Mouse (Mus musculus) midbrain, embryonic 16.5 days (tissue): ENCODE data around the gene Cfap97d1. TPM values are rescaled to one million over a fixed set of nuclear protein-coding genes. Genes with fewer than 3 reads are reported as not detected.

Source experiments
- ATAC-seq: fragments of 200-750 bp; cut with Nextera tagmentation; 2 replicates; pipeline ENCODE4 v1.8.0; 2017; ENCODE audit warnings: moderate TSS enrichment
- H3K27ac ChIP-seq: fragments of 300-500 bp; sonication (generic); 2 replicates; pipeline ENCODE4 v1.5.1; 2014; ENCODE audit warnings: mild to moderate bottlenecking, low read length, mixed read lengths
- H3K27me3 ChIP-seq: fragments of 300-500 bp; sonication (generic); 2 replicates; pipeline ENCODE4 v1.6.1; 2014; ENCODE audit warnings: low read depth, low read length, mixed read lengths; ENCODE audit not compliant: control insufficient read depth, insufficient read depth
- H3K36me3 ChIP-seq: fragments of 300-500 bp; sonication (generic); 2 replicates; pipeline ENCODE4 v1.6.1; 2014; ENCODE audit warnings: mild to moderate bottlenecking, low read length, moderate library complexity, mixed read lengths; ENCODE audit not compliant: control insufficient read depth, insufficient read depth
- H3K4me1 ChIP-seq: fragments of 300-500 bp; sonication (generic); 2 replicates; pipeline ENCODE4 v1.6.1; 2014; ENCODE audit warnings: mild to moderate bottlenecking, low read length, mixed read lengths; ENCODE audit not compliant: control insufficient read depth, insufficient read depth
- H3K4me2 ChIP-seq: fragments of 300-500 bp; sonication (generic); 2 replicates; pipeline ENCODE4 v1.6.1; 2014; ENCODE audit warnings: mild to moderate bottlenecking, low read length, mixed read lengths
- H3K4me3 ChIP-seq: fragments of 300-500 bp; sonication (generic); 2 replicates; pipeline ENCODE4 v1.5.1; 2014; ENCODE audit warnings: low read depth, mild to moderate bottlenecking, low read length, moderate library complexity, mixed read lengths
- H3K9ac ChIP-seq: fragments of 300-500 bp; sonication (generic); 2 replicates; pipeline ENCODE4 v1.6.1; 2014; ENCODE audit warnings: low read depth, low read length, mixed read lengths
- H3K9me3 ChIP-seq: fragments of 300-500 bp; sonication (generic); replicated peaks from 2 replicates; pipeline ENCODE4 v1.6.1; 2014; ENCODE audit warnings: mild to moderate bottlenecking, low read length, mixed read lengths; ENCODE audit not compliant: control insufficient read depth, poor library complexity, severe bottlenecking
- WGBS: fragments of 180-500 bp; shearing (Covaris S2); extraction: QIAGEN DNeasy Blood & Tissue Kit; methylation state at CpG from one replicate; pipeline ENCODE4 v1.1.7; 2014; 5-methylcytosine and 5-hydroxymethylcytosine counted together
- polyA plus RNA-seq: library from polyadenylated mRNA; unstranded; fragments of >200 nt; fragmentation: Nextera tagmentation; extraction: Ambion mirVana; gene quantifications from 2 replicates; pipeline ENCODE4 v1.2.1, GENCODE M21; 2015

Gene Cfap97d1
- polyA plus RNA-seq, 1 experiment from 2014 or later, result not detected

DNA sequence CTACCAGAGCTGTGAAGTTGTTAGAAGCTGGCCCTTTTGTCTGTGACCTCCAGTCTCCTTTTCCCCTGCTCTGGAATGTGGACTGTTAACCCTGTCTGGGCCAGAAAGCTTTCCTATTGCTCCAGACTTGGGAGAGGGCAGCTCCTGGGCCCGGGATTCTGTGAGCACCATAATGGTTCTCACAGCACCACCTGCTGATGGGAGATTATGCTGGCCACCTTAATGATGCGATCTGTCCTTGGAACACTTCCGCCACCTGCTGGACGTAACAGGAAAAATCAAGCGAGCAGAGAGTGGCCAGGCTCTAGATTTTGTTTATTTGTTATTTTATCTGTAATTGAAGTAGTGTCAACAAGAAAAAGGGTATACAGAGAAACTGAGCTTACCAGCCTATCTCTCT, 15.3 kb upstream of the Cfap97d1 start:
- no peak overlapping the region for H3K4me2 ChIP-seq
- no peak overlapping the region for H3K4me3 ChIP-seq
- ATAC-seq, result 0 out of 2 replicates have a peak, but pooled peaks have one; percentile 51
- H3K9me3 ChIP-seq, result no peaks in the 10 kb centered on the region
- H3K27ac ChIP-seq, result no peak overlapping the region
- H3K27me3 ChIP-seq, result peaks cover 20% of the 10 kb centered on the region
- no peaks in the 10 kb centered on the region for H3K36me3 ChIP-seq
- H3K4me1 ChIP-seq, result peaks cover 2% of the 10 kb centered on the region; the same call in 1 of the 2 replicates
- 0% methylated on average over 5 of the region's 5 CpGs for WGBS
- H3K9ac ChIP-seq, result no peak overlapping the region

DNA sequence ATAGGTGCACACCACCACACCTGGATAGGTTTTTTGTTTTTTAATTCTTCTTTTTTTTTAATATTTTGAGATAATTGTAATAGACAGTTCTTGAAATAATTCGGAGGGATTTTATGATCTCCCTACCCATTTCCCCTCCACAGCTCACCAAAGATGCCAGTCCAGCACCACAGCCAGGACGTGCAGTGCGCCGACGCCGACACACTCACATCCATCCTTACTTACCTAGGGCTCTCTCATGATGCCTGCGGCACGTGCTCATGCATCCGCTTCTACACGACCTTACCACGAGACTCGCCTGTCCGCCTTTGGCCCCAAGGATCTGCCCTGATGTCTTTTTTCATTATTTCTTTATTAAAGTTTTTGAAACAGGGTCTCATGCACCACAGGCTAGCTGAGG, 14.2 kb upstream of the Cfap97d1 start:
- Histone ChIP-seq H3K36me3 (no peaks in the 10 kb centered on the region), H3K27ac (no peak overlapping the region), H3K9ac (no peak overlapping the region), H3K4me1 (no peaks in the 10 kb centered on the region; the same call in 1 of the 2 replicates), H3K9me3 (no peaks in the 10 kb centered on the region), H3K4me2 (no peak overlapping the region), H3K4me3 (no peak overlapping the region), H3K27me3 (peaks cover 15% of the 10 kb centered on the region)
- WGBS, result 84% methylated on average over 13 of the region's 13 CpGs
- no peak for ATAC-seq

DNA sequence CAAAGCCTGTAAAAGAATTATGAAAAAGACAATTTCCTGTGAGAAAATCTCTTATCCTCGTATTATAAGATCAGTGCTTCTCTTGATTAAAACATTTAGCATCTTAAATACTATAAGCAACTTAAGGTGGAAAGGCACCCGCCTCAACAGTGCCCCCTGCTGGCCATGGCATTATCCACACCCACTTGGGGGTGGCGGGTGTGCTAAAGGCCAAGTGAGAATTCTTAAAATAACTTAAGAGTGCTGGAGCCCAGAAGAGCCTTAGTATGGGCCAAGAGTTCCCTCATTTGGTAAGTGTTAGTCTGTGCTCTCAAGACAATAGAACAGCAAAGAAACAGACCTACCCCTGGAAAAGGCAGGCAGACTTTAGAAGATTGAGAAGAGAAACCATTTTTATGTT, 12.7 kb upstream of the Cfap97d1 start:
- Histone ChIP-seq H3K36me3 (no peaks in the 10 kb centered on the region), H3K27ac (no peak overlapping the region), H3K9me3 (no peaks in the 10 kb centered on the region), H3K27me3 (peaks cover 2% of the 10 kb centered on the region; the same call in 1 of the 2 replicates), H3K4me3 (no peak overlapping the region), H3K4me2 (no peak overlapping the region), H3K4me1 (no peaks in the 10 kb centered on the region; the same call in 1 of the 2 replicates), H3K9ac (no peak overlapping the region)
- no peak for ATAC-seq
- 27% methylated on average over 3 of the region's 3 CpGs for WGBS

DNA sequence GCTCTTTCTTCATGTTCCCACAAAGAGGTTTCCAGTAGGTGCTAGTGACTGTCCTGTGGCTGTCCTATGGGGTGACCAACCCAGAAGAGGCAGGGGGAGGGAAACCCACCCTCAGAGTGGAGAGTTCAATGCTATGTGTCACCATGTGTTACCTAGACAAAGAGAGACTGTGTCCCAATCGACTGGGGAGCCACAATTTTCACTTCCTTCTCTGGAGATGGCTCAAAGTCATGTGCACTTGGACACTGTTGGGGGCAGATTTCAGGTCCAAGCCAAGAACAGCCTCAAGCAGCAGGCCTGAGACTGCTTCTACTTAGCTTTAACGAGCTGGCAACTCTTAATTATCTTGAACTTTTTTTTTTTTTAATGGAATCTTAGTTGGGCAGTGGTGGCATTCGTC, 12.0 kb upstream of the Cfap97d1 start:
- 93% methylated on average over 3 of the region's 3 CpGs for WGBS
- Histone ChIP-seq H3K9me3 (no peaks in the 10 kb centered on the region), H3K27me3 (peaks cover 2% of the 10 kb centered on the region; the same call in 1 of the 2 replicates), H3K4me2 (no peak overlapping the region), H3K27ac (no peak overlapping the region), H3K36me3 (no peaks in the 10 kb centered on the region), H3K4me3 (no peak overlapping the region), H3K4me1 (no peaks in the 10 kb centered on the region; the same call in 1 of the 2 replicates), H3K9ac (no peak overlapping the region)
- ATAC-seq, result no peak

DNA sequence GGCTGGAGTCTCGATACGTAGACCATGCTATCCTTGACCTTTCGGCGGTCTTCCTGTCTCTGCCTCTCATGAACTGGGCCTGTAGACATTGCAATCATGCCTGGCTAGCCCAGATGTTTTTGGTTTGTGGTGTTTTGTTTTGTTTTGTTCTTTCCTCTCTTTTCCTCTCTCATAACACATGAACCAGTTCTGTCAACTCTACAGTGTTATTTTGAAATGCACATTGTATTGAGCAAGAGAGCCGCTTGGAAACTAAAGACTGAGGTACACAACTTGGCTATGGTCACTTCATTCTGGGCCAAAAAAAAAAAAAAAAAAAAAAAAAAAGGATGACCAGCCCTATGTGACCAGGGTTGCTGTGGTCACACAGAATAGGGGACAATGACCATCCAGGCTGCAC, 11.4 kb upstream of the Cfap97d1 start:
- WGBS, result 89% methylated on average over 5 of the region's 5 CpGs
- H3K36me3 ChIP-seq, result no peaks in the 10 kb centered on the region
- peaks cover under 1% of the 10 kb centered on the region; the same call in 1 of the 2 replicates for H3K27me3 ChIP-seq
- H3K9me3 ChIP-seq, result no peaks in the 10 kb centered on the region
- H3K4me1 ChIP-seq, result no peaks in the 10 kb centered on the region; the same call in 1 of the 2 replicates
- H3K4me3 ChIP-seq, result no peak overlapping the region
- no peak overlapping the region for H3K4me2 ChIP-seq
- no peak overlapping the region for H3K27ac ChIP-seq
- ATAC-seq, result no peak
- no peak overlapping the region for H3K9ac ChIP-seq

DNA sequence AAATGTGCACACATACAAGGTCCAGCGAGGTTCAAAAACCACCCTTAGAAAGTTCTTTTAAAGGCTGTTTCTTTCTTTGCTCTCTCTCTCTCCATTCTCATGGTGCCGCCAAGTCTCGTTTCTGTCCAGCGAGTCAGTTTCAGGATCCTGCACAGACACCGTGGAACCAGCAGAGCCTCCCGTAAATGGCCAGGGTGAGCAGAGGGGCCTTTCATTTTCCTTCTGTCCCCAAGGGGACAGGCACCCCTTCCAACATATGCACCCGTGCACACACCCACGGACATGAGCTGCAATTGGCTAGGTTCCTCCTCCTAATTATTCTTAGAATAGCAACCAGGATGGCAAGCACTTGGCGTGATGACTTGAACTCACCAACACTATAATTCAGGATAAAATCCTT, 10.6 kb upstream of the Cfap97d1 start:
- no peaks in the 10 kb centered on the region for H3K27me3 ChIP-seq
- no peak overlapping the region for H3K27ac ChIP-seq
- no peak for ATAC-seq
- no peak overlapping the region for H3K4me3 ChIP-seq
- no peaks in the 10 kb centered on the region for H3K9me3 ChIP-seq
- no peak overlapping the region for H3K9ac ChIP-seq
- H3K4me2 ChIP-seq, result no peak overlapping the region
- WGBS, result 72% methylated on average over 9 of the region's 9 CpGs
- no peaks in the 10 kb centered on the region for H3K36me3 ChIP-seq
- no peaks in the 10 kb centered on the region; the same call in 1 of the 2 replicates for H3K4me1 ChIP-seq

DNA sequence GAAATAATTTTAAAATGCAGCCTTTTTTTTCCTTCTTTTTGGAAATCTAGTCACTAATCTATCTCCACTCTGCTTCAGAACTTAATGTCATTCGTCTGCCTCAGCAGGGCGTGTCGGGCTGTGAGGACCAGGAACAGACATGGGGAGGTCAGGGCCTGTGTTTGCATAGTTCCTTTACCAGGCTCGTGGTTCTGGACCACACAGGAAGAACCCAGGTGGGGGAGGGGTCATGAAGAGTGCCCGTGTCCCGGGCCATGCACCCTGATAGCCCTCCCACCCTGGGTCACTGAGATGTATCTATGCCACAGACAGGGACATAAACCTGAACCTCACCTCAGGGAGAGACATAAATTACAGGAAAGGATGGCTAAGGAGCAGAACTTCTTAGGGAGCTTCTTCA, 9.9 kb upstream of the Cfap97d1 start:
- WGBS, result 64% methylated on average over 6 of the region's 6 CpGs
- Histone ChIP-seq H3K27ac (no peak overlapping the region), H3K4me1 (no peaks in the 10 kb centered on the region), H3K4me2 (no peak overlapping the region), H3K9me3 (no peaks in the 10 kb centered on the region), H3K27me3 (no peaks in the 10 kb centered on the region), H3K36me3 (no peaks in the 10 kb centered on the region), H3K9ac (no peak overlapping the region), H3K4me3 (no peak overlapping the region)
- no peak for ATAC-seq

DNA sequence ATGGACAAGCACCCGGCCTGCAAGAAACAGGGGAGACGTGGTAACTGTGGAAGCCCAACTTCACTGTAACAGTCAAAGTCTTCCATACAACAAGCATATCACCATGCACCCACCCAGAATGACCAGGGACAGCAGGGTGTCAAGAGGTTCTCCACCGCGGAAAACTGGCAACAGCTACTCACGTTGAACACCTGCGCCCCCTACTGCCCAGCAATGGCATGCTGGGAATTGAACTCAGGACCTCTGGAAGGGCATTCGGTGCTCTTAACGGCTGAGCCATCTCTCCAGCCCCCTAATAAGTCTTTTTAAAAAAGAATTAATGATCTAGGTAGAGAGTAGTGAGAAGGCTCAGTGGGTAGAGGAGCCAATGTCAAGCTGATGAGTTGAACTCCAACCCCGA, 9.2 kb upstream of the Cfap97d1 start:
- no peak overlapping the region for H3K4me2 ChIP-seq
- H3K27me3 ChIP-seq, result no peaks in the 10 kb centered on the region
- H3K27ac ChIP-seq, result no peak overlapping the region
- H3K9me3 ChIP-seq, result no peaks in the 10 kb centered on the region
- H3K4me3 ChIP-seq, result no peak overlapping the region
- H3K36me3 ChIP-seq, result no peaks in the 10 kb centered on the region
- H3K4me1 ChIP-seq, result no peaks in the 10 kb centered on the region
- H3K9ac ChIP-seq, result no peak overlapping the region
- no peak for ATAC-seq
- 53% methylated on average over 9 of the region's 9 CpGs for WGBS

DNA sequence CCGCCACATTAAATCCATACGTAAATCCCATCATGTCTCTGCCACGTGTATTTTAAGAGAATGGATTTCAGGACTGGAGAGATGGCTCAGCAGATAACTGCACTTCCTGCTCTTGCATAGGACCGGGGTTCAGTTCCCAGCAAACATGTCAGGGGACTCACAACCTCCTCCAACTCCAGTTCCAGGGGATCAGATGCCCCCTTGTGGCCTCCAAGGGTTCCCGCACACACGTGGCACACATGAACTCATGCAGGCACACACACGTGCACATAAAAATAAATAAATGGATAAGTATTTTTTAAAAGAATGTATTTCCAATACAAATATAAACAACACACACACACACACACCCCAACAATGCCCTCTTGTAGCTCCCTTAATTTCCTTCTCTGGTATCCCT, 7.1 kb upstream of the Cfap97d1 start:
- H3K9ac ChIP-seq, result no peak overlapping the region
- no peaks in the 10 kb centered on the region; the same call in 1 of the 2 replicates for H3K36me3 ChIP-seq
- no peaks in the 10 kb centered on the region for H3K9me3 ChIP-seq
- H3K27ac ChIP-seq, result no peak overlapping the region
- H3K27me3 ChIP-seq, result no peaks in the 10 kb centered on the region
- H3K4me3 ChIP-seq, result no peak overlapping the region
- 94% methylated on average over 7 of the region's 7 CpGs for WGBS
- H3K4me2 ChIP-seq, result no peak overlapping the region
- no peak for ATAC-seq
- no peaks in the 10 kb centered on the region for H3K4me1 ChIP-seq
